Mouse (Mus musculus): Measurements from ENCODE around the gene Nfia.
A peak's percentile ranks its signal among the peaks of the same experiment; 100 is the strongest.

The Nfia gene

GRCm38 (mm10) chr4:97841063-97841595 lies 68.6 kb downstream of the Nfia start:
- DNase-seq, result no peak

- DNase-seq, result no peak
Observed at GRCm38 (mm10) chr4:97841745-97842144, 69.2 kb downstream of the Nfia start.

- DNase-seq, result no peak
Observed at GRCm38 (mm10) chr4:97843981-97844690, 71.6 kb downstream of the Nfia start.

GRCm38 (mm10) chr4:97844899-97845298 lies 72.4 kb downstream of the Nfia start:
- DNase-seq, result no peak

- DNase-seq, result no peak
Observed at GRCm38 (mm10) chr4:97847653-97848052, 75.1 kb downstream of the Nfia start.

DNA sequence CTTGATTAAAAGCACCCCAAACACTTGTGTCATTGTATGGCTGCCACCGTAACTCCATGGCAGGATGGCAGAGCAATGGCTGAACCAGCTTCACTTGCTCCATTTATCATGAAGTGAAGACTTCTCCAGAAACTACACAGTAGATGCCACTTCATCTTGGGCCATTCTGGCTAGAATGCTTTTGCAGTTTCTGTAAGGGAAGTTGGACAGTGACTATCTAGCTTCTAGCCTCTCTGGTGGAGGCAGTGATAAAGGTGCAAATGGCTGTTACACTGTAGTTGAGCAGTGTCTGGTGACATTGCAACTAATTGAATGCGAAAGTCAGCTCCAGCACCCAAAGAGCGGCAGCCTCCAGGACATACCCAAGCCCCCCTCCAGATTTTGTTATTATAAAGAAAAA lies 78.5 kb downstream of the Nfia start:
- DNase-seq, result no peak

DNA sequence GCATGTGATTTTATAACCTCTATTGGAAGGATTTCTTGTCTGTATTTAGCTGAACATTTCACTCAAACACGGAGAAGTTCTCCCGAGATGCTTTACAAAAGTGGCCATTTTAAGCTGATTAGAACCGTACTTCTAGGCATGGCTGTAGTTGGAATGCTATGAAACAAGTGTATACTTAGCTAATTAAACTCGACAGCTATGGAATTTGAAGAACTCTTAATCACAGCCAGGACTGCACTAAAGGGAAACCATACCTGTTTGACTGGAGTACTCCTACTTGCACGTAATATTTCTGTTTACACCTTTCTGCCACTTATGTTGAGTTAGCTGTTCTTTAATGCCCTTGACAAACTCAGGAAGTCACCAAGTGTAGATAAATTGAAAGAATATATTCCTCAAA lies 79.2 kb downstream of the Nfia start:
- DNase-seq, result no peak

DNA sequence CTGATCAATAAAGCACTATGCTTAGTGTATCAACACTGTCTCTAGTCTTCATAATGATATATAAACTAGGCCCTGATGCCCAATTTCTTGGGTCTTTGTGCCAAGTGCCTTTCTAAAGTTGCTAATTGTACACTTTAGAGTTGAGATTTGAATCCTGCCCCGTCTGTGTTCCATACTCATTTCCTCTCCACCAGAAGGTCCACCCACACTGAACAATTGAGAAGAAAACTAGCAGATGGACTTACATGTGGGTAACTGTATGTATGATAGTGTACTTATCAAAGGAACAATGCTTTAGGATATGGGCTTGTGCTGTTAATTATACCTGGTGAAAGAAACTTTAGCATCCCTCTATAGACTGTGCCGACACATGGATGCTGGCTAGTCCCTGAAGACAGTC lies 80.1 kb downstream of the Nfia start:
- no peak for DNase-seq

- no peak for DNase-seq
Observed at GRCm38 (mm10) chr4:97854779-97855178, 82.2 kb downstream of the Nfia start.

DNA sequence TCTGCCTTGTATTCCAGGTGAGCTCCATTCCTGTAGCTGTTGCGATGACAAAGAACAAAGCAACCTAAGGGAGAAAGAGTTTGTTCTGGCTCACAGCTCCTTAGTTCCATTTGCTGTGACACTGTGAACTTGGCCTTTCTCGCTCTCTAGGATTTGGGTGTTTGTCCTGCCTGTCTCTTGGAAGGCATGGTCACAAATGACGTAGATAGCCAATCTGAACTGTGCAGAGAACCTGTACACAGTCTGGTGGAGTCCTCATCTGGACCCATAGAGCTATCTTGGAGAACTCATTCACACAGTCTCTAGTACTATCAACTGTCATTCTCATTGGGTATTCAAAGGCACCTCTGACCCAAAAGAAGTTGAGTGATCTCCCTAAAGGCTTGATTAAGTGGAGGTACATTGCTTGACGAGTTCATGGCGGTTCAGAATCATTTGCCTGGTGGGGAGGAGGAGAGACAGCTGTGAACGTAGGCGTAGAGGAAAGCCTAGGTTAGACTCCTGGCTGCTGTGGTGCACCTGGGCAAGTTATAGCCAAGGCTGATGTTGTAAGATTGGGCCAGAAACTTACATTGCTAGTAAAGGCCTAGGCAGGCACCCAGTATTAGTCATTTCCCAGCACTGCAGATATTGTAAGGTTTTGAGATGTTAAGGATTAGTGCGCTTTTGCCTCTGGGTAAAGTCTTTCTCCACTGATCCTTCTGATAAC lies 83.3 kb downstream of the Nfia start:
- no peak for DNase-seq

DNA sequence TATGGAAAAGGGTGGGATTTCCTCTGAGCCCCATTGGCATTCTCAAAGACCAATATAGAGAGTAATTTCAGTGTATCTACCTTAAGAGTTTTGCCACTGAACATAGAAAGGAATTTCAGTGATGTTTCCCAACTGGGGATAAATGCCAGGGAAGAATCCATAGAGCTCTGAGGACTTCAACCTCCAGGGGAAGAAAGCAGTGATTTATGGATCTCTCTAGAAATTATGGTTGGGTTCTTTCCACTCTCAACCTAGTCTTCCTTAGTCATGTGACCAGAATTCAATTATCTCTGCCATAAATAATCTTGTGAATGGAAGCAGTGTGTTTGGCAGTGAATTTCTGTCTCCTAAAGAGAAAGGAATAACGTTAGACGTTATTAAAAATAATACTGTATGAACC lies 85.0 kb downstream of the Nfia start:
- DNase-seq, result no peak

GRCm38 (mm10) chr4:97859431-97859830 lies 86.9 kb downstream of the Nfia start:
- DNase-seq, result no peak

DNA sequence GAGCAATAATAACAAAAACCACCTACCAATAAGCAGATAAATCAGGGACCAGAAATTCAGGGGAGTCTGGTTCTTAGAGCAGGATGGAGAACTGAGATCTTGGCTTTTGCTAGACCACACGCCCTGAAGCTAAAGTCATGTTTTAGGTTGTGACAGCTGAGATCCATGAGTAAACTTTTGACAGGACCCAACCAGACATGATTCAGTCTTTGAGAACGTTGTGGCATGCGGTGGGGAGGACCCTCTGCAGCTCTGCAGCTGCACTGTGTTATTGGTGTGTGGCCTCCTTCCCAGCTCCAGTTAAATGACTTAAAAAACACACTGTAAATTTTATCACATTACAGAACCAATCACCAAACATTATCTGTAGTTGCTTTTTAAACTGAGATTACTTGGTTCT lies 87.8 kb downstream of the Nfia start:
- DNase-seq, result no peak

- DNase-seq, result no peak
Observed at GRCm38 (mm10) chr4:97860791-97861344, 88.3 kb downstream of the Nfia start.

DNA sequence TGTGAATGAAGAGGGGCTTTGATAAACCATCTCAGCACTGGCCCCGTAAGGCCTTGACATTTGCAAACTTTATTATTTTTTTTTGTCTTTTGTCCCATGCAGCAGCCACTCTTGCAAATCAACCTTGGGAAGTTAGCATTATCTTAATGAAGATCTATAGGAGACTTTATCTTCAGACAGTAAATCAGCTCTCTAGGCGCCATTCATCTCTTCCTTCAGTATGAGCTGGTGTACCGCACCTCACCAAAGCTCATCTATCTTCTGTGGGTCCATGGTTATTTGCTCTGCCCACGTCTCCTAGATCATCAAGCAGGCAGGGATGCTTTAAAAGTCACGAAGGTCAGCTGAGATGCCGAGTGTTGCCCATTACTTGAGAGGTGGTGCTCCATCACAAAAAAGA lies 89.8 kb downstream of the Nfia start:
- no peak for DNase-seq

GRCm38 (mm10) chr4:97864276-97864675 lies 91.7 kb downstream of the Nfia start:
- no peak for DNase-seq

- no peak for DNase-seq
Observed at GRCm38 (mm10) chr4:97865410-97865953, 92.9 kb downstream of the Nfia start.

- DNase-seq, result peak; percentile 38
Observed at GRCm38 (mm10) chr4:97866463-97866862, 93.9 kb downstream of the Nfia start.

DNA sequence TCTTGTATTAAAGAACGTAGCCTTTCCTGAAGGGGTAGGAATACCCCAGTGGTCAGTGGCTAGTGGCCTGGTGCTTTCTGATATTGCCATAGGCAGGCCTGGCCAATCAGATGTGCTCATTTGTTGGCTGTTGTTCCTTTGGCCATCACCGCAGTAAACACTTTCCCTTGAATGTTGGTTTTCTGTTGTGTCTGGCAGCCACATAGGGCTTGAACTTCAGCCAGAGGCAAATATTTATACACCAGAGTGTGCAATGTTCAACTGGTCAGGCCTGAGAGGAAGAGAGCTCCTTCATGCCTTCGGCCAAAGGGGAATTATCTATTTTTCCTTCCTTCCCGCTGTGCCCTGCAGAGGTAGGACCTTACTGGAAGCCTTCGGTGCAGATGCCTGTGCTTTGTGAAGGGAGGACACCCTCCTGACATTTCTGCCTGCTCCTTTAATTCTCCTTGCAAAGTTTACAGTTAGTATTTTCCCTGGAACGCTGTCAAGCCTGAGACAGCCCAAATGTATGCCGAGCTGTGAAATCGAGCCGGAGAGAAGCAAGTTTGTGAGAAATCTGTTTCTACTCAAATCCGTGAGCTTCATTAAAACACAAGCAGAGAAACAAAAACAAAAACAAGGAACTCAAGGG lies 95.9 kb downstream of the Nfia start:
- DNase-seq, result peak; percentile 76

DNA sequence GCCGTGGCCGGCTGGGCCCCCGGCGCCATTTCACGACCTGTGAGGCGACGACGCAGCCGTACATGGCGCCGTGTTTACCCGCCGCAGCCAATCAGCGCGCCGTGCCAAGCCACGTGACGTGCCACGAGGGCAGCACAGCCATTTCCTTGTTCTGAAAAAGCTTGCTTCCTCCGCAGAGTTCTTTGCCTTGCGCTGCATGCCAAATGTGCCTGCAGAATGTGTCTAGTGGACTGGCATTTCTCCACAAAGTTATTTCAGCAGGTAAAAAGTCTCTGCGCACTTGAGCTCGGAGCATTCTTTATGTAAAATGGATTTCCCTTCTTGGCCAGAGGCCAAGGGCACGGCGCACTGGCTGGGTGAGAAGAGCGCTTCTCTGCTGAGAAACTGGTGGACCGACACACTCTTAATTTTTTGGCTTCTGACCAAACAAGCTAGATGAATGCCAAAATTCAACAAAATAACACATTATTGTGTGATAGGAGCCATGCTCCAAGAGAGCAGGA lies 96.5 kb downstream of the Nfia start:
- DNase-seq, result peak; percentile 96

- no peak for DNase-seq
Observed at GRCm38 (mm10) chr4:97869451-97869850, 96.9 kb downstream of the Nfia start.

GRCm38 (mm10) chr4:97871770-97872439 lies 99.4 kb downstream of the Nfia start:
- DNase-seq, result no peak

GRCm38 (mm10) chr4:97874916-97875315 lies 102.4 kb downstream of the Nfia start:
- DNase-seq, result no peak
